Mouse (Mus musculus): ENCODE data around the gene Ghr.

The Ghr gene

DNA sequence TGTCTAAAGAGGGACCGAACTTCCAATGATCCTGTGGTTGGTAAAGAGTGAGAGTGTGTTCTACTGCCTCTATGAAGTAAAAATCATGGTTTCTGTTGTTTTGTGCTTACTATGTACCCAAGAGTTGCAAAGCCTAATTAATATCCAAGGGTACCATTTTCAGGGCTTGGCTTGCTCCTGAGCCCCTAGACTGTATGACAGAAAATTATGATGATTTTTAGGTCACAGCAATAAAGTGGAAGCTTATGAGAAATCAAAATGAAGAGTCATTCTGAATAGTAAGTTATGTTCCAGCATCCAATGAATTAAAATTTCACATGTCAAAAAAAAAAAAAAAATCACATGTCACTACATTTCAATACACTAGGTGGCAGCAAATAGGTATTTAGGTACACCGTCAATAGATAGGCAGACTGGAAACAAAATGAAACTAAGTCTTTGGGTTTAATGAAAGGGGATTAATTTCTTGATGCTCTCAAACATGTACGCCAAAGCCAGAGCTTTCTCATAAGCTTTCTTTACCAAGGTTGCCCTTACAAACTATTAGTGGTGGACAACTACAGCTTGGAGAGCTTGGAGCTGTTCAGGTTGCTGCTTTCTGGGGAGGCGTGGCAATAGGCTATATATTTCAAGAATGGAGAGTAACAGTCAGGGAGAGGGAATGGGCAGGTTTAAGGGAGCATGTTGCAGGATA lies 227.1 kb downstream of the Ghr start:
- DNase-seq: no peak

DNA sequence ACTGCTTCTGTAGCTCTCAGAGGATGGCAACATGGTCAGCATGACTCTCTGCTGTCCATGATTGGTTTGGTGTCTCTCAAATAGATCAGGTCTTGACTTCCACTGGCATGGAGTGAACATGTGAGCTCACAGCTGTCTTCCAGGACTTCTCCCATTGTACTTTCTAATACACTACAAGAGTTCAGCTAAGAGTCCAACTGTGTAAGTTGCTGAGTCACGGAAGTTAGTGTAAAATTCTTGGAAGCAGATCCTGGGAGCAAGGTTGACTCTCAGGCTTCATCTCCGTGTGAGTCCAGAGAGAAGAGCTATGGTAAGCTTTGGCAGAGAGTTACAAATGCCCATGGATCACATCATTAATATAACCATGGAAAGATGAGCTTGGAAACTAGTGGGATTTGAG lies 229.6 kb downstream of the Ghr start:
- no peak for DNase-seq

DNA sequence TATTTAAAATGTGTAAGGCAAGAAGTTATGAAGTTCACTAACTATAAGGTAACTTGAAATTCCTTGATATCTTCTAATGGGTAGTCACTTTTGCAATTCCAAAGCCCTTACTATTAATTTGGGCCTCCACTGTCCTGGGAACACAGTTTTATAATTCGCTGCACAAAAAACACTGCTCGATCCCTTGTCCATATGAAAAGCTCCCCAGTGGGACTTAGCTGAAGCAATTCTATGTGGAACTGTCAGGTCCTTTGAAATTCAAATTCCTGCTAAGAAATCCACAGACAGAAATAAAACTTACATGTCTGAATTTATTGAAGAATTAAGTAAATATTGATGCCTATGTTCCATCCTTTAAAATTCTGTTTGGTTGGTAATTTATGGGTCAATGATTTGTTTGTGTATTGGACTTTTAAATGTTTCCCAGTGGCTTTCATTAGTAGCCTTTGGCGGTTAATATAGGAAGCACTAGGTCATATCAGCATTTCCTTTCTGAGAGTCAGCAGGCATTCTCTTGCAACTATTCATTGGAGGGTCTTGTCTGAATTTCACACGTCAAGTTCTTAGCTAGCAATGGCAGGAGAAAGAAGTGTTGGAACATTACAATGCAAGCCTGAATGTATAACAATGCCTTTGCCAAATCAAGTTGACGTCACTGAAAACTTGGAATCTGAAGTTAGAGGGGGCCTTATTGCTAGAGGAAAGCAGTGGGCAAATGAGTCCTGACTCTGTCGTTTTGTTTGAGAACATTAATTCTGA lies 233.8 kb downstream of the Ghr start:
- DNase-seq: no peak

DNA sequence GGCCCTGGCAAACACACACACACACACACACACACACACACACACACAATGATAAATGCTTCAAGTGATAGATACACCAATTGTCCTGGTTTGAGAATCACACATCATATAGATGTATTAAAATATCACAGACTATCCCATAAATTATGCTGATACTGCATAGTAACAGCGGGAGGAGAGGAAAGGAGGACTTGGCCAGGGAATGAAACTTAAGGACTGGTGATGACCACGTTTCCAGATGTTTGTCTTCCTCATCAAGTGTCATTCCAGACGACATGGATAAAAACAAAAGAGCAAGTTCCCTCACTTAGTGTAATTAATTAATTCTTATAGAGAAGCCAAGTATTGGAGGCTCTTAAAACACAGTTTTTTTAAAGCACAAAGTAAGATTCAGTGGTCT lies 236.6 kb downstream of the Ghr start:
- no peak for DNase-seq

DNA sequence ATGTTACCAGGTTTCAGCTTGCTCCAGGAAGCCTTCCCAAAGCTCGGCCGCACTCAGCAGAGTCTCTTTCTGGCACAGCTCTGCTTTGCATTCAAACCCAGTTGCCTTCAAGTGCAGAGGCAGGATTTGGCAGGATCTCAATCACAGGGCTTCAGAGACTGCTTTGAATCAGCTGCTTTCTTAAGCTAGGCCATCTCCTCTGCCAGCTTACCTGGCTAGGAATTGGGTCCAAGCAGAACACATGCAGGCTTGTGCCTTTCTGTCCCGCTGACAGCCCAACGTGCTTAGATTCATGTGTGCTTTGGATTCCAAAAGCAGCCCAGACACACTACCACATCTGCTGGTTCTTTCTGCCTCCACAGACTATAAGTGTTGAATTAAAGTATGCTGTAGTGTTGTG lies 238.7 kb downstream of the Ghr start:
- DNase-seq: no peak

DNA sequence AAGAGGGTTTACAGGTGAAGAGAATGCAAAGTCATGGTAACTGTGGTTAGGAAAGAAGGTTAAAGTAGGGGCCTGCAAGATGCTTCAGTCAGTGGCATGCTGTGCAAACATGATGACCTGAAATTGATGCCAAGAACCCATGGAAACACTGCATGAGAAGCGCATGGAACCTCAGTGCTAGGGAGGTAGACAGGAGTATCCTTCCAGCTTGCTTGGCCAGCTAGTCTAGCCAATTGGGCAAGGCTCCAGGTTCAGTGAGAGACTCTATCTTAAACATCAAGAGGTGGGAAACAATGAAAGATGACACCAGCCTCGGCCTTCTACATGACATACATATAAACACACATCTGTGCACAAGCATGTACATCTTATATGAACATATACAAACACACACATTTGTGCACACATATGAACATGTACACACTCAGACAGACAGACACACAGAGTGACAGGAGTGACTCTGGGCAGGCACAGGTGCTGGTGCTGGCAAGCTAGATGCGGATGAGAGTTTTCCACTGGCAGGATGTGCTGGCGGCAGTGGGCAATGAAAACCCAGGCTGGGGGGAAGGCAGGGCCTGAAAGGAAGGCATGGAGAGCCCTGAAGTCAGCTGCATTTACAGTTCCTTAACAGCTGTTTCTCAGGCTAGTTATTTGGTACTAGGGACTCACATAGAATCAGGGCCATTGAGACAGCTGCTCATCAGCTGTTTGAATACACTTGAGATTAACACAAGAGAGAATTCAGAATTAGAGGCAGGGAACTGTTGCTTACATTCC lies 241.3 kb downstream of the Ghr start:
- peak; percentile 68 for DNase-seq

DNA sequence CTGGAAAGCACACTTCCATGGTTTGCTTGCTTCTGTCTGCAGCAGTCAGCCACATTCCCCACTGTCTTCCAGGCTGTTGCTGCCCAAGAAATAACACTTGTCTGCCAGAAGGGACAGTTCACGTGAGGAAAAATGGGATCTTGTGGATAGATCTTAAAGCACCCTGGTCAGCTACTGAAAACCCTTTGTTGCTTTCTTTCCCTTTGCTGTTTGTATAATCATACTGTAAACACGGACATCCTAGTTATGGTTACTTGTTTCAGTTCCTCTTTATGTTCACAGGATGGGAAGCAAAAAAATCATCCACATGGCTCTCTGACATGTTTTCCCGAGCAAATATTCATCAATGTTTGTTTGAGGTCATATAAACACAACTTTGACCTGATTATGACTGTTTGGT lies 243.4 kb downstream of the Ghr start:
- peak; percentile 46 for DNase-seq

DNA sequence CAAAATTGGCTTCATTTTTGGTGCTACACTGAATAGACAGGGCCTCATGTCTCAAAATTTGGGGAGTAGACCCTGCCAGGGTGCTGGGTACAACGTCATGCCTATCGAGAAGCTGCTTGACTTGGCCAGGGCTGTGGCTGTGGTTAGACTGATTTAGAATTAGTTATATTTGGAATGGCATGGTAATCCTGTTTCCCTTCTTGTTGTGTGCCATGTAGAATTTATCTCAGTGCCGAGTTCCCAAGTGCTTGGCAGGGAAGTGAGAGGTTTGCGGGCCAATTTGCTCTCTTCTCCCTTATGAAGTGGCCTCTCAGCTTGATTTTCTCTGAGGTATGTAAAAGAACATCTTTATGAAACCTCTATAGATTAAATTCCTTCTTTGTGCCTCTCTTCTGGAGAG lies 250.8 kb downstream of the Ghr start:
- no peak for DNase-seq

DNA sequence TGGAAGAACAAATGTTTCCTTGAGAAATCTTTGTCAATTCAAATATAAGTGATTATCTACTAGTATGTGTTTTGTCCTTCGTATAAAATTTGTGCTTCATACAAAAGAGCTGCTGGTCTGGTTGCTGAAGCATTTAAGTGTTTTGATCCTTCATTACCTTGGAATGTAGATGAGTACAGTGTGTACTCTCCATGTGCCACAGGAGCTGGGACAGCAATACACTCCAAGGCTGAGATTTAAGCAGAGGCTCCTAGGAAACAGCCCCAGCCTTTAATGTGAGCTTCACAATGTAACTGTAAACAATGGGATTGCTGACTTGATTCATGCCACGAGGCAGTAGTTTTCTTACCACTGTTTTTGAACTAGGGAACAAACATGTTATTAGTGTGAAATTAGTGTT lies 251.5 kb downstream of the Ghr start:
- no peak for DNase-seq

DNA sequence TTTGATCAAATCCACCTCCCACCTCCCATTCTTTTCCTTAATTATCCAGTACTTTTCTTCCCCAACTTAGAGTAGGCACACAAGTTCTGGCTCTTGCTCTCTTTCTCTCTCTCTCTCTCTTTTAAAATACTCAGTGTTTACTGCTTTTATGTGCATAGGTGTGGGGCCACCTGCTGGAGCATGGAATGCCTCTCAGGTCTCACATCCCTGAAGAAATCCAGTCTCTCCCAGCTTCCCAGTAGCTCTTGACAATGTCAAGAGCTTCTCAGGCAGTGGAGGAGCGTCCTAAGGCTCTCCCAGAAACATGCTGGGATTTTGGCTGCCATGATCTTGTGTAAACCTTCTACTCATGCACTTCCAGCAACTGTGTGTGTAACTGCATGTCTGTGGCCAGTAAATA lies 253.0 kb downstream of the Ghr start:
- peak; percentile 19 for DNase-seq

DNA sequence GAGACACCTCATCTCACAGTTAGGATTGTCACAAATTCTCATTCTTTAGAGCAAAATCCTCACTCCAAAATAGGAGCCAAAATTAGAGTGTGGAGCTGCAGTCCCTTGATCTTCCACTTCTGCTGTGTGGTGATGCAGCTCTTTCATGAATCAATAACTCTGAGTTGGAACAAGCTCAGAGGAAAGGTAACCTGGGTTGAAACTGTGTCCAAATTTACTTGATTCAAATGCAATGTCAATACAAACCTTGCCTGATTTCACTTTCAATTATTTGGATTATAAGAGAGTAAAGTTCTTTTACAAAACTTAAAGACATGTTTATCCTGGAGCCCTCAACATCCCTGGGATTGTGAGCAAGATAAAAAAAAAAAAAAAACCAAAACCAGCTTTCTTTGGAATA lies 260.3 kb downstream of the Ghr start:
- DNase-seq: no peak

DNA sequence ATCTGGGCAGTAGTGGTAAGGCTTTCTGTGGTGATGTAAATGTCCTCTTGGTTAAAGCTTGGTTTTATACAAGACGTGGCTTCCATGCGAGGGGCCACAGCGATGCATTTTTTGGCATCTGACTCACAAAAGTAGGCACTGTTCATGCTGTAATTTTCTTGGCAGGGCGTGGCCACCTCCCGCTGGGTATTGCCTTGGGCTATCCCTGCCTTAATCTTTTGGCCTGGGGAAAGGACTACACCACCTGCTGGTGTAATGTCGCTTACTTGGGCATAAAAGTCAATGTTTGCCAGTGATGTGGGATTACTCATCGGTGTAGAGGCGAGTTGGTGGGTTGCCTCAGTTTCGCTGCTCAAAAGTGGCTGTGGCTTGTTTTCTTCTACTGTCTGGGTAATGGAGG lies 263.4 kb downstream of the Ghr start:
- DNase-seq: no peak

DNA sequence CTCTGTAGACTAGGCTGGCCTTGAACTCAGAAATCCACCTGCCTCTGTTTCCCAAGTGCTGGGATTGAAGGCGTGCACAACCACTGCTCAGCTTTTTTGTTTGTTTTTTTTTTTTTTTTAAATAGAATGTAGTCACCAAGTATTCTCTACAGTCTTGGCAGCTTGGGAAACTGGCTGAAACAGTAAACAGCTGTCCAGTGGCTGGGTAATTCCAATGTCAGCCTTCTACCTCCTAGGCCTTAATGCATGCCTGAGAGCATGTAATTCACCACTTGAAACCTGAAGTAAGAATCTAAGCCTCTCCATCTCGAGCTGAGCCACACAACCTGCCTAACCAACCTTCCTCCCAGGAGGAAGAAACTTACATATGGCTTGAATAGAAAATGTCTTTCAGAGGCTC lies 266.7 kb downstream of the Ghr start:
- no peak for DNase-seq

DNA sequence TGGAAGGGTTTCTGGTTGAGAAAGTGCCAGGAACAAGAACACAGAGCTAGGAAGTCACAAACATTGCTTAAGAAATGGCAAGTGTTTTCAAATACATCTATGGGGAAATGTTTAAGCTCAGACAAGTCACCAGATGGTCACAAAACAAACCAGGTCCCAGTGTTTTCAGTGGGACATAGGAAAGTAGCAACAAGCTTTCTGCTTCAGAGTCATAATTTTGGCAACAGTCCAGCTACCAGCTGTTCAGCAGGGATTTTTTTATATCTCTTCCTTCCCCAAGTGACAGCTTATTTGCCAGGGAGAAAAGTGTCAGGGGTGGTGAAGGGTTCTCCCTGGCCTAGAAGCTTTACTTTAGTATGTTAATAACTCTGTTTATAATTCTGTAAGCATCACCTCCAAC lies 270.4 kb downstream of the Ghr start:
- DNase-seq: peak; percentile 66

DNA sequence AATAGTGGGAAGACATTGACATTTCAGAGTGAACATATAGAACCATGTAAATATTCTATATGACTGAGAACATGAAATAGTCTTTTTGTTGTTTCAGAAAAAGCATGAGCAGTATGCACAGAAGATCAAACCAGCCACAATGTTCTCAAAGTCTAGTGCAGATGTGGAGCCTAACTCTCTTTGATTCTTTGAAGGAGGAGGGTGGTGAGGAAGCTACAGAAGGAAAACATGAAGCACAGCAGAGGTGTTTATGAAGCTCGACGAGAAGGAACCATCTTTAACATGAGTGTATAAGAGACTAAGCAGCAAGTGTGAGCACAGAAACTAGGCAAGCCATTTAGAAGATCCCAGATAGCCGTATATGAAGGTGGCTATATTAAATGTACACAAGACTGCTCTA lies 273.4 kb downstream of the Ghr start:
- DNase-seq: no peak

DNA sequence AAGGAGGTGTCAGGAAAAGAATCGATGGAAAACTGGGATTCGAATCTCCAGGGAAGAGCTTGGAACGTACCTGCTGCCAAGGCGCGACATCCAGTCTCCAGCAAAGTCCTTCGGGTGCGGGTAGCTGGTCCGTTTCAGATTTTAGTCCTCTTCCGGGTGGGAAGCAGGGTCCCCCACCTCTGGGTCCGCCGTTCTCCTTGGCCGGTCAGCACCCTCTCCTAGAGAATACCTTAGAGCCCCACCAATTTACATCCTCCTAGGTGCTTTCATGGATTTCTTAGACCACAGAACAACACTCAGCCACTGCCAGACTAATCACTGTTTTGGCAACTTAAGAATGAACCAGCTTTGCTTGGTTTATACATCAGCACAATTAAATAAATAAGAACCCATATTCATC lies 279.9 kb downstream of the Ghr start, which contains the start of gene Ccdc152:
Gene Ccdc152 (minus strand): TSS at position 101 of the 400 bp plus-strand sequence.
- no peak for DNase-seq

DNA sequence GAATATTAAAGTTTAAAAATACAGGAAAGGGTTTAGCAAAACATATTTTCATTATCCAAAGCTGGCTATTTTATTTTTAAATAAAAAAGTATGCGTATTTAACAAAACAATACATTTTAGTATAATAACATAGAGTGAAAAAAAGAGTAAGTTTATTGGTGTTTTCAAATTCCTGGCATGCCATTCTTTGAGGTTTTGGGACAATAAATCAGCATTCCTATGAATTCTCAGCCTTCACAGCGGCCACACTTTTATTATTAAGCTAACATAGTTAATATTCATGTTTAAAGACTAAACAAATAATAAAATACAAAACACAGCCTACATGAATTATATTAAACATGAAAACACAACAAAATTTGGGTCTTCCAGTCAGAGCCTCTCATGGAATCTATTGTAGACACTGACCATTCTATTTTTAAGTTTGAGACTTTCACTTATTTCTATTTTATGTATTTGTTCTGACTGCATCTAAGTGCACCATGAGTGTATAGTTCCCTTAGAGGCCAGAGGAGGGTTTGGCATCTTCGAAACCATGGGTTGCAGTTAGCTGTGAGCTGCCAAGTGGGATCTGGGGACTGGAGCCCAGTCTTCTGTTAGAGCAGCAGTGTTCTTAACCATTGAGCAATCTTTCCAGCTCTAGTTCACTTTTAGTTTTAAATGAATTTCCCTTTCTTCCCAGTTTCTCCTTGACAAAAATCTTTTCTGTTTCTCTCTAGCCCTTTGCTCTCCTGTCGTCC lies 282.8 kb downstream of the Ghr start:
- DNase-seq: no peak

DNA sequence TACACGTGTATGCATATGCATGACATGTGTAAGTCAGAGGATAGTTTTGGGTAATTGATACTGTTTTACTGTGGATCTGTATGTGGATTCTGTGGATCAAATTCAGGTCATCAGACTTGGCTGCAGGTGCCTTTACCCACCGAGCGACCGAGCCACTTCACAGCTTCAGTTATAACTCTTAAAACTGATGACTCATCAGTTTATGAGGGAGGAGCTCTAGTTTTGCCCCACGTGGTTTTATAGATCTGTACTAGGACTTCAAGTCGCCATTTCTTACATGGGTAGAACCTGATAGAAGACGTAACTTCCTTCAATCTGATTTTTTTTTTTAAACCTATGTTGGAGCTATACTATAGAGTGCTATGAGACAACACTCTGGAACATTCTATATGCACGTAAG lies 285.7 kb downstream of the Ghr start:
- DNase-seq: no peak

DNA sequence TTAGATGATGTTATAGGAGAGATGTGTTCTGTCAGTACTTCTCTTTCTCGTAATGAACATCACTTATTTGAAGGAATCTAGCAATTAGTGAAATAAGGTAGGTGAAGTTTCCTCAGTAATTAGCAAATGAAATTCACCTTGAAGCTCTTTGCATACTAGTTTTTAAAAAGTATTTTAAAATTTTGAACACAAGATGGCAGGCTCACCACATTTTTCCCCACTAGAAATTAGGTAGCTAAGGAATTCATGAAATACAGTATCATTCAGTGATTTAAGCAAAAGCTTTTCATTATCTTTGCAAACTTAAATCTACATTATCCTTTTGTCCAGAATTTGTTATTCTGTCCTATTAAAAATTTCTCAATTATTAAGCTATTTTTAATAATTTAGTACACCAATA lies 287.3 kb downstream of the Ghr start:
- DNase-seq: no peak

DNA sequence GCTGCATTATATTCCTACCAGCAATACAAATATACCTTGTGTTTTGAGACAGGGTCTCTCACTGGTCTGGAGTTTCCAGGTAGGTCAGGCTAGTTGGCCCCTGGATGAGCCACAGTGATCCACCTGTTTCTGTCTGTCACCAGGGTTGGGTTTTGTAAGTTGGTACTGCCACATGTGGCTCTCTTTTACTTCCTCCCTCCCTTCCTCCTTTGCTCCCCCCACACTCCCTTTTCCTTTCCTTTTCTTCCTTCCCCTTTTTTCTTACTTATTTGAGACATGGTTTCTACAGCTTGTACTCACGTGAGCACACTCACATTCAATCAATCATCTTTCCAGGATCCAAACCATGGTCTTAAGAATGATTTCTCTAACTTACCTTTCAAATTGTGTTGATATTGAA lies 289.8 kb downstream of the Ghr start:
- DNase-seq: no peak

DNA sequence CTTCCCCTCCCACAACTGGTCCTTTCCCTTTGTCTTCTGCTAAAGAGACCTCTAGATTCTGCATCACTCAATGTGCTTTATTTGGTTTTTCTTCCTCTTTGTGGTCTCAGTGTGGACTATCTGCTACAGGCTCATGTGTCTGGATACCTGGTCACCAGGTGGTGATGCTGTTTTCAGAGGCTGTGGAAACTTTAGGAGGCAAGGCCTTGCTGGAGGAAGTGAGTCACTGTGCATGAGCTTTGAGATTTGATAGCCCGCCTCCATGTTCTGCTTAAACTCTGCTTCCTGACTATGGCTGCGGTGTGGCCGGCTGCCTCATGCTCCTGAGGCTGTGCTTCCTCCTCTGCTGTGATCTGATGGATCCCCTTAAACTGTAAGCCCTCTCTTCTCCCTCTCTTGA lies 292.9 kb downstream of the Ghr start:
- DNase-seq: no peak

DNA sequence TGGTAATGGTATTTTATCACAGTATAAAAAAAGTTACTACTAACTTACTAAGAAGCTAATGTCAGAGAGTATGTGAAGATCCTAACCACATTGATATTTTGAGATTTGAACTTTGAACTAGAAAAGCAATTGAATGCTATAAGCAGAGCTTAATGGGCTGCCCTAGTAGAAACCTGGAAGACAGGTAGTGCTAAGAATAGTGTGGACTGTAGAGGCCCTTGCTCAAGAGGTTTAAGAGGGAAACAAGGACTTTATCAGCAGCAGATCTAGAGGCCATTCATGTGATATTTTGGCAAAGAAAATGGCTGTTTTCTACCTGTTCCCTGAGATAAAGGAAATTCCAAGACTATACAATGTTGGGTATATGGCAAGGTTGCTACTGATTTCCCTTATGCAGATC lies 297.3 kb downstream of the Ghr start:
- DNase-seq: no peak

DNA sequence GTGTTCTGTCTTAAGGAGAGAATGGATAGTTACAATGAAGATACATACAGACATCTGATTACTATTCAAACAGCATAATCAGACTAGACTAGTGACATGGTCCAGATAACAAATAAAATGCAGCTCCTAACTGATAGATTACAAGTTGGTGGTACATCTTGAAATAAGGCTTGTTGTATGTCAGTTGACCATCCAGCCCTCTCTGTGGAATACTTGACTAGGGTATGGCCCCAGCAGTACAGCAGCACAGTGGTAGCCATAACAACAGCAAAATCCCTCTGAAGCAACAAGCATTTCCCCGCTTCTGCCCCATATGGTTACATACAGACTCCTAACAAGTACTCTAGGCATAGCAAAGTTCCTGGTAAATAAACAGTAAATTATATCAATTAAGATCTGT lies 301.6 kb downstream of the Ghr start:
- DNase-seq: no peak
